Mouse (Mus musculus): ENCODE measurements around the gene Sdf2. TPM values are rescaled to one million over a fixed set of nuclear protein-coding genes. Genes with fewer than 3 reads are reported as not detected.

The Sdf2 gene
- 121 and 124 TPM in 2 replicates for polyA plus RNA-seq (2012; rRNA removed)

DNA sequence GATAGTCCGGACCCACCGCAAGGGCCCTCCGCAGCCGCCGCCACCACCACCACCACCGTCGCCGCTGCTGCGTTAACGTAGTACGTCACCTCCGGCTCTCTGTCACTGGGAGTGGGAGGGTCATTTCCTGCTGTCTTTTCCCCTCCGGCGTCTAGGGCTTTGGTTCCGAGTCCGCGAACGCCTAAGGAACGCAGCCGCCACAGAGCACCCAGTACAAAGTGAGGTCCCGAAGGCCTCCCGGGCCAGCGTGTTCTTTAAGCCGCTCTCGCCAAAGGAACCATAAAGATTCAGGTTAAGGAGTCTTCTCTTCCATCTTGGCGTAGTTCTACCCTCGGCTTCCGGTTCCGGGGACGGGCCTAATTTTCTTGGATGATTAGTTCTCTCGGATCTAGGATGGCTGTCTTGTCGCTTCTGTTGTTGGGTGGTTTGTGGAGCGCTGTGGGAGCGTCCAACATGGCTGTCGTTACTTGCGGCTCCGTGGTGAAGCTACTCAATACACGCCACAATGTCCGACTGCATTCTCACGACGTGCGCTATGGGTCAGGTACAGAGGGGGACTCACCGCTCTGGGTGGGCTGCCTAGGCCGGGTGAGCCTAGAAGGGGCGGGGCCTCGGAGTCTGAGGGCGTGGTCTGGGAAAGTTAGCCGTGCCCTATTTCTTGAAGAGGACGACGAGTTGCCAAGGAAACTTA is at the start of gene Sdf2, which contains the start of gene Supt6:
Gene Sdf2, plus strand, starts transcription at position 120 of the 691 bp plus-strand sequence.
Gene Supt6, minus strand, starts transcription at position 361 of the 691 bp plus-strand sequence.
- H3K27ac ChIP-seq (ENCODE audit: insufficient read depth, low read length) = peak within 1 kb of the TSS; percentile 97
- peak; percentile 85 to 88 for DNase-seq
- under 1% methylated on average over 50 of the region's 50 CpGs for WGBS
- TF ChIP-seq CTCF (IDR thresholded peaks at IDR 0.05; ENCODE audit: borderline replicate concordance, insufficient read depth, low read depth, low read length) = no peak
- TF ChIP-seq POLR2A (IDR thresholded peaks at IDR 0.05; ENCODE audit: borderline replicate concordance, insufficient read depth, low read length) = peak; percentile 89
- peak within 1 kb of the TSS; percentile 98 for H3K4me3 ChIP-seq (replicated peaks; ENCODE audit: insufficient read depth, low read depth, low read length)
- peaks cover 12% of the 10 kb centered on the region for H3K4me1 ChIP-seq (ENCODE audit: control insufficient read depth, insufficient read depth, low read length)
- no peaks in the 10 kb centered on the region for H3K27me3 ChIP-seq (ENCODE audit: control insufficient read depth, insufficient read depth, low read length)

DNA sequence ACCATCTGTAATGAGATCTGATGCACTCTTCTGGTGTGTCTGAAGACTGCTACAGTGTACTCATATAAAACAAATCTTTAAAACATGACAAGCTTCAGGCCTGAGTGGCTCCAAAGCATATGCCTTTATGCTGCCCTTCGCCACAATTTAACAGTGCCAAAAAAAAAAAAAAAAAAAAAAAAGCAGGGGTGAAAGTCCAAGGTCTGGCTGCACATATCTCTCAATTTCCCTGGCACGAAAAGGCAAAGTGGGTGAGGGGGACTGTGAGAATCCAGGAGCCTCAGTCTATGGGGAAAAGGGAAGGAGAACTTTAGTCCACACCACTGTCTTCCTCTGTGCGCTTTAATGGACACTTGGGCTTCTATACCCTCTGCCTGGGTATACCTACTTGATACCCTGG is 43.2 kb upstream of the Sdf2 start:
- WGBS = 91% methylated on average over 3 of the region's 3 CpGs
- Histone ChIP-seq H3K4me1 (ENCODE audit: control insufficient read depth, insufficient read depth, low read length) (no peaks in the 10 kb centered on the region), H3K27me3 (ENCODE audit: control insufficient read depth, insufficient read depth, low read length) (no peaks in the 10 kb centered on the region), H3K27ac (ENCODE audit: insufficient read depth, low read length) (no peak overlapping the region), H3K4me3 (replicated peaks; ENCODE audit: insufficient read depth, low read depth, low read length) (no peak overlapping the region)
- no peak for DNase-seq
- TF ChIP-seq POLR2A (IDR thresholded peaks at IDR 0.05; ENCODE audit: borderline replicate concordance, insufficient read depth, low read length) (no peak), CTCF (IDR thresholded peaks at IDR 0.05; ENCODE audit: borderline replicate concordance, insufficient read depth, low read depth, low read length) (no peak)

DNA sequence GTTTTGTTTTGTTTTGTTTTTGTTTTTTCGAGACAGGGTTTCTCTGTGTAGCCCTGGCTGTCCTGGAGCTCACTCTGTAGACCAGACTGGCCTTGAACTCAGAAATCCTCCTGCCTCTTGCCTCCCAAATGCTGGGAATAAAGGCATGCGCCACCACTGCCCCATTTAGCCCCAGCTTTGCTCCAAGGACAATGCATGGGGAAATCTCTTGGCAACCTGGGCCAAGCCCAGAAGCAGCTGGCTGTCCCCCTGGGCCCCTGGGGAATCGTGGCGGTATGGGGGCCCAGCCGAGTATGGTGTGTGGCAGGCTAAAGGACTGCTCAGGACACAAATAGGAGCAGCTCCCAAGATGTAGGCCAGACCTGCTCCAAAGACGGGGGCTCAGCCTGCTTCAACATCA is 41.3 kb upstream of the Sdf2 start:
- Histone ChIP-seq H3K4me1 (ENCODE audit: control insufficient read depth, insufficient read depth, low read length) (no peaks in the 10 kb centered on the region), H3K4me3 (replicated peaks; ENCODE audit: insufficient read depth, low read depth, low read length) (no peak overlapping the region), H3K27ac (ENCODE audit: insufficient read depth, low read length) (peak overlapping the region; percentile 31; the same call in 1 of the 2 replicates), H3K27me3 (ENCODE audit: control insufficient read depth, insufficient read depth, low read length) (no peaks in the 10 kb centered on the region)
- no peak for TF ChIP-seq CTCF (IDR thresholded peaks at IDR 0.05; ENCODE audit: borderline replicate concordance, insufficient read depth, low read depth, low read length)
- TF ChIP-seq POLR2A (IDR thresholded peaks at IDR 0.05; ENCODE audit: borderline replicate concordance, insufficient read depth, low read length) = no peak
- no peak for DNase-seq
- WGBS = 38% methylated on average over 6 of the region's 6 CpGs

DNA sequence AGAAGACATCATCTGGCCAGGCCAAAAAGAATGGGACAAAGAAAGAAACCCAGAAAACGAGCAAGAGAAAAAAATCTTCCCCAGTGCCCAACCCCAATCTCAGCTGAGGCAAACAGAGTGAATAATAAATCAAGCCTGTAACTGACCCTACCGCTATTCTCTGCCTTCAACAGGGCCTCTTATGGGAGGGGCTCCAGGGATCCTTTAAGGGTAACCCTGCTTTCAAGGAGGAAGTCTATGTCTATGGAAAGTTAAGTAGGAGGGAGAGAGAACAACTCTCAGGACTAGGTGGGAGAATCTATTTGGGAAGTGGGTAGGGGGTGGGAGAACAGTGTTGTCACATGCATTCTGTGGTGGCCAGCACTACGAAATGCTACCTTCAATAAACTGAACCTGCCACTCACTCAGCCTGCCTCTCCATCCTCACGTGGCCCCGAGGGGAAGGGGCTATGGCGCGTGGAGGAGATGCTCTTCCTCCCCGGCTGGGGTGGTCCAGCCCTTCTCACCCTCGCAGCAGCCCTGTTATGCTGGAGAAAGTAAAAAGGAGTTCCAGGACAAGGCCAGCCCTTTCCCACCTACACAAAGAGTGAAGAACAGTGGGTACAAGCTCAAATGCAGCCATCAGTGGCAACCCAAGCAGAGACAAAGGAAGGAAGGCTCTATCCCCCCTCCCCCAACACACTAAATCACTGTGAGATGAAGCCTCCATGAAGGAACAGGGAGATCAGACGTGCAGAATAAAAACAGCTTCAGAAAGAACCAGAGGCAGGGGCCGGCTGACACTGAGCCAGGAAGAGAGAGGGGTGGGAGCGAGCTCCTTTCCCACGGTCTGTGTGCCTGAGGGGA is 40.0 kb upstream of the Sdf2 start:
- Histone ChIP-seq H3K4me1 (ENCODE audit: control insufficient read depth, insufficient read depth, low read length) (no peaks in the 10 kb centered on the region), H3K27ac (ENCODE audit: insufficient read depth, low read length) (no peak overlapping the region), H3K27me3 (ENCODE audit: control insufficient read depth, insufficient read depth, low read length) (no peaks in the 10 kb centered on the region), H3K4me3 (replicated peaks; ENCODE audit: insufficient read depth, low read depth, low read length) (no peak overlapping the region)
- WGBS = 71% methylated on average over 13 of the region's 13 CpGs
- TF ChIP-seq POLR2A (IDR thresholded peaks at IDR 0.05; ENCODE audit: borderline replicate concordance, insufficient read depth, low read length) (no peak), CTCF (IDR thresholded peaks at IDR 0.05; ENCODE audit: borderline replicate concordance, insufficient read depth, low read depth, low read length) (no peak)
- DNase-seq = no peak

DNA sequence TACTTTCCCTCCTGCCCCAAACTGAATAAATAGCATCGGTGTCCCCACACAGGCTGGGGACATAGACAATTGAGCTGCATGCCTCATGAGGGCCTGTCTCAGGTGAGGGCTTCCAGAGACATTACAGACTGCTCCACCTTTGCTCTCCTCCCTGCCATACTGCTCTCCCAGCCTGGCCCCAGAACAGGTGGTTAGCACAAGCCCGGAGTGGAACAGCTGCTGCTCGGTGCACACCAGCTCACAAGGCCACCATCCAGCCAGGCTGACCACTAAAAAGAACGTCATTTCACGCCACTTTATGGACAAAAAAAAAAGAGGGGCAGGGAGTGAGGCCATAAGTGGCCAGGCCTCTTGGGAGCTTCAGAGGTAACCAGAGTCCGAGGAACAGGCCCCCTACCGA is 38.4 kb upstream of the Sdf2 start:
- Histone ChIP-seq H3K4me3 (replicated peaks; ENCODE audit: insufficient read depth, low read depth, low read length) (no peak overlapping the region), H3K4me1 (ENCODE audit: control insufficient read depth, insufficient read depth, low read length) (no peaks in the 10 kb centered on the region), H3K27me3 (ENCODE audit: control insufficient read depth, insufficient read depth, low read length) (no peaks in the 10 kb centered on the region), H3K27ac (ENCODE audit: insufficient read depth, low read length) (no peak overlapping the region)
- no peak for TF ChIP-seq POLR2A (IDR thresholded peaks at IDR 0.05; ENCODE audit: borderline replicate concordance, insufficient read depth, low read length)
- no peak for TF ChIP-seq CTCF (IDR thresholded peaks at IDR 0.05; ENCODE audit: borderline replicate concordance, insufficient read depth, low read depth, low read length)
- WGBS = 59% methylated on average over 7 of the region's 7 CpGs
- no peak for DNase-seq

DNA sequence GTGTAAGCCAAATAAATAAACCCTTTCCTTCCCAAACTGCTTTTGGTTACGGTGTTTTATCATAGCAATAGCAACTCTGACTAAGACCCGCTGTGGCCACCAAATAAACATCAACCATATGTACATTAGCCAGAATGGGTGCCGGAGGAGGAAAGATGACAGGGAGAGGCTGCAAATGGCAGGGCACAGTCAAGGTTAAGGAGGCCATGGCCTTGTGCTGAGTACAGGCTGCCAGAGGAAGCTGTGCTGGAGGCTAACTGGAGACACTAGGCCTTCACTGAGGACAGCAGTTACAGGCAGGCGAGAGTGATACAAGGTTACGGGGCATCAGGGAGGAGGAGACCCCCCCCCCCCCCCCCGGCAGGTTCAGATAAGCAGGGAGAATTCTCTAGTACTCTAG is 35.7 kb upstream of the Sdf2 start:
- 93% methylated on average over 6 of the region's 6 CpGs for WGBS
- DNase-seq = no peak
- Histone ChIP-seq H3K4me1 (ENCODE audit: control insufficient read depth, insufficient read depth, low read length) (no peaks in the 10 kb centered on the region), H3K27ac (ENCODE audit: insufficient read depth, low read length) (no peak overlapping the region), H3K4me3 (replicated peaks; ENCODE audit: insufficient read depth, low read depth, low read length) (no peak overlapping the region), H3K27me3 (ENCODE audit: control insufficient read depth, insufficient read depth, low read length) (no peaks in the 10 kb centered on the region)
- TF ChIP-seq POLR2A (IDR thresholded peaks at IDR 0.05; ENCODE audit: borderline replicate concordance, insufficient read depth, low read length) (no peak), CTCF (IDR thresholded peaks at IDR 0.05; ENCODE audit: borderline replicate concordance, insufficient read depth, low read depth, low read length) (no peak)

DNA sequence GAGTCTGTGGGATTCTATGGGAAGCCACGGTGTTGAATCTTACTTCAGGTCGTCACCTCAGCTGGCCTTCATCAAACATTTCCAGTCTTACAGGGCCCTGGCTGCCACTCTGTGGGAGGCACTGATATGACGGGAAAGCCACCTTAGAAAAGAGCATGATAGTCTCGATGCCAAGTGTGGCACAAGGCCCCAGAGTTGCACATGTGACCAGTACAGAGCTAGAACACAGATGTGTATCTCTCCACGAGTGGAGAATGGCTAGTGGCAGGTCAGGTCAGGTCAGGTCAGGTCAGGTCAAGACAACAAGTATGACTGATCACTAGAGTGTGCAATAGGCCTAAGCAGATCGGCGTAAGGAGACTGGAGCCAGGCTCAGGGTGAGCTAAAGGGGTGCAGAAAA is 34.9 kb upstream of the Sdf2 start:
- no peak for DNase-seq

More for the DNA sequence above, 34.9 kb upstream of the Sdf2 start:
- Histone ChIP-seq H3K4me3 (replicated peaks; ENCODE audit: insufficient read depth, low read depth, low read length) (no peak overlapping the region), H3K4me1 (ENCODE audit: control insufficient read depth, insufficient read depth, low read length) (no peaks in the 10 kb centered on the region), H3K27ac (ENCODE audit: insufficient read depth, low read length) (no peak overlapping the region), H3K27me3 (ENCODE audit: control insufficient read depth, insufficient read depth, low read length) (no peaks in the 10 kb centered on the region)
- no peak for TF ChIP-seq POLR2A (IDR thresholded peaks at IDR 0.05; ENCODE audit: borderline replicate concordance, insufficient read depth, low read length)
- TF ChIP-seq CTCF (IDR thresholded peaks at IDR 0.05; ENCODE audit: borderline replicate concordance, insufficient read depth, low read depth, low read length) = no peak
- 67% methylated on average over 7 of the region's 7 CpGs for WGBS
